Mouse (Mus musculus): ENCODE data around the gene Aldh16a1.
"Not testable (repeated sequence)": the region's sequence is repeated elsewhere in the genome, so short reads cannot be mapped to it uniquely, and the experiment has no call there.

Aldh16a1 gene

DNA sequence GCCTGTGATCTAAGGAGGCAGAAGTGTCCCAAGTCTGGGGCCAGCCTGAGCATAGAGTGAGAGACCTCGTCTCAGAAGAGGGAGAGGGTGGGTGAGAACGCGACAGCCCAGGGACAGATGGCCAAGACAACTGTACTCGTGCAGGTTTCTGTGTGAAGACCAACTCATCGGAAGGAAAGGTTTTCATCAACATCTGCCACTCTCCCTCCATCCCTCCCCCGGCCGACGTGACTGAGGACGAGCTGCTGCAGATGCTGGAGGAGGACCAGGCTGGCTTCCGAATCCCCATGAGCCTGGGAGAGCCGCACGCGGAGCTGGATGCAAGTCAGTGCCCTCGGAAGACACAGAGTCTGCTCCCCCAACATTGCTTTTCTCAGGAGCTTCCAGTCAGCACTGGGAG lies 3.1 kb upstream of the Aldh16a1 start:
- no peak for DNase-seq (ENCODE audit: low read depth, low spot score)

DNA sequence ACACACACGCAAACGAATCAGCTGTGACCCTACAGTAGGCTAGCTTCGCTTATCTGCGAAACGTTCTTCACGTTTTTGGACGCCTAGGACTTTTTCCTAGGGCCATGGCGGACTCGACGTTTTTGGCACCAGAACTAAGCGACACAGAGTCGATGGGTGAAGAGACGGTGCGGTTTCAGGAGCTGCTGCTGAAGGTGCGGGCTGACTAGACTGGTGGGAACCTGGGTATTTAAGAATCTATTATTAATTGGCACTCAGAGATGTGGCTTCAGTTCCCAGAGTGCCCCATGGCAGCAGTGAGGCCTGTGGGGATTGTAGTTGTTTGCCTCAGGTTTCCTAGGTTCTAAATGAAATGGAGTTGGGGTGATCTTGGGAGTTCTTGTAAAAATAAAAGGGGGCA lies 1.8 kb upstream of the Aldh16a1 start:
- DNase-seq (ENCODE audit: low read depth, low spot score): no peak

DNA sequence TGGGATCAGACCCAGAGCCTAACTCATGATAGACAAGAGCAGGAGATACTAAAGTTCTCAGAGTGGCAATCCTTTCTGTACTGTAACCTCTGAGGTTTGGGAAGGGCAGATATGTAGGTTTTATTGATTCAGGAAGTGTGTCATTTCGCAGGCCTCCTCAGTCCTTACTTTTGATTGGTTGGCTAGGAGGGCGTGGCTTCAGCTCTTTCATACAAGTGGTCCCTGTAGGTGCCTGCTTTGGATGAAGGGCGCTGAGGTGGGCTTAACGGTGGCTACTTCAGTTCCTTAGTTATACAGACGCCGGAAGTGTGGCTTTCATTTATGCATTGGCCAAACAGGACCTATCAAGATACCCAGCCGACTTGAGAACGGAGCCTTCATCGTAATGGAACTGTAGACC lies 1.2 kb upstream of the Aldh16a1 start:
- DNase-seq (ENCODE audit: low read depth, low spot score): no peak

DNA sequence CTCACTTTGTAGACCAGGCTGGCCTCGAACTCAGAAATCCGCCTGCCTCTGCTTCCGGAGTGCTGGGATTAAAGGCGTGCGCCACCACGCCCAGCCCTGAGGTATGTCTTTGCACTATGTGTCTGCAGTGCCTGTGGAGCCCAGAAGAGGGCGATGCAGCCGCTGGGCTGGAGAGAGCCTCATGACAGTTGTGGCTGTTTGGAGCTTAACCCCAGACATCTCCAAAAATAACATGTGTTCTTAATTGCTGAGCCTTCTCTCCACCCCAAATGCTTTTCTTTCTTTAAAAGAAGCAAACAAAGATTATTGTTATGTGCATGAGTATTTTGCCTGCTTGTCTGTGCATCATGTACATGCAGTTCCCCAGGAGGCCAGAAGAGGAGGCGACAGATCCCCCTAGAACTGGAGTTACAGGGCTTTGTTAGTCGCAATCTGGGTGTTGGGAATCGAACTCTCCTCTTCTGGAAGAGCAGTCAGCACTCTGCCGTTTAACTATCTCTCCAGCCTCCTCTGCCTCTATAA lies 670 bp upstream of the Aldh16a1 start:
- no peak for DNase-seq (ENCODE audit: low read depth, low spot score)

DNA sequence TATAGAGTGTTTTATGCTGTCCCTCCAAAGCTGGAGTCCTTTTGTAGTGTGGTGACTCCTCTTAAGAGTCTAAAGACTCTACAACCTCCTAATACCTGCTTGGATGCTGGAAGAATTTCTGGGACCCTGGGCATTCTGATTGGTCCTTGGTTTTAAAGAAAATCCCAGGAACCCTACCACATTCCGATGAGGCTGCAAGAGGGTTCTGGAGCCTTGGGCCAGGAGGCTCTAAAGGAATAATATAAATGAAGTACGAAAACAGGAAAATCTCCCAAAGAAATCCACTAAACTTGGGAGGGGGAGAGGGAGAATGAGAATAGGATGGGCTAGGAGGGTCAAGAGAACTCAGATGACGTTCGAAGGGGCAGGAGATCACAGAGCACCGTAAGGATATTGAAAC lies 798 bp downstream of the Aldh16a1 start:
- DNase-seq (ENCODE audit: low read depth, low spot score): no peak

GRCm38 (mm10) chr7:45153052-45153451 lies 1.3 kb downstream of the Aldh16a1 start:
- DNase-seq (ENCODE audit: low read depth, low spot score): not testable (repeated sequence)

GRCm38 (mm10) chr7:45151303-45151702 lies 3.1 kb downstream of the Aldh16a1 start:
- no peak for DNase-seq (ENCODE audit: low read depth, low spot score)

DNA sequence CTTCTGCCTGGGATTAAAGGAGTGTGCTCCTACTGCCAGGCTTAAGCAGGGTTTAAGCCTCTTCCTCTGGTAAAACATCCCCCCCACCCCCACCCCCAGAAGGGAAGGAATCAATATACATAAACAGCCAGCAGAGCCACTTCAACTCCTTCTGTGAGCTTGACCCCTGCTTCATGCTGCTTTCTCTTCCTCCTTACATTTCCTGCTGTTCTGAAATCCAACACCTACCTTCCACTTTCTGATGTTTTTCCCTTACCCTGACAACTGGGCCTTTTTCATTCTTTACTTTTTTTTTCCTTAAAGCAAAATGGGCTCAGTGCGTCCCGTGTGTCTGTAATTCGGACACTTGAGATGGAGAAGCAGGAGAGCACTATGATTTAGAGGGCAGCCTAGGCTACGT lies 4.1 kb downstream of the Aldh16a1 start:
- DNase-seq (ENCODE audit: low read depth, low spot score): no peak

GRCm38 (mm10) chr7:45149545-45149944 lies 4.8 kb downstream of the Aldh16a1 start:
- no peak for DNase-seq (ENCODE audit: low read depth, low spot score)

GRCm38 (mm10) chr7:45148534-45149098 lies 5.8 kb downstream of the Aldh16a1 start:
- no peak for DNase-seq (ENCODE audit: low read depth, low spot score)

GRCm38 (mm10) chr7:45147899-45148298 lies 6.5 kb downstream of the Aldh16a1 start:
- no peak for DNase-seq (ENCODE audit: low read depth, low spot score)

- no peak for DNase-seq (ENCODE audit: low read depth, low spot score)
Measured at GRCm38 (mm10) chr7:45147267-45147666, 7.1 kb downstream of the Aldh16a1 start.

DNA sequence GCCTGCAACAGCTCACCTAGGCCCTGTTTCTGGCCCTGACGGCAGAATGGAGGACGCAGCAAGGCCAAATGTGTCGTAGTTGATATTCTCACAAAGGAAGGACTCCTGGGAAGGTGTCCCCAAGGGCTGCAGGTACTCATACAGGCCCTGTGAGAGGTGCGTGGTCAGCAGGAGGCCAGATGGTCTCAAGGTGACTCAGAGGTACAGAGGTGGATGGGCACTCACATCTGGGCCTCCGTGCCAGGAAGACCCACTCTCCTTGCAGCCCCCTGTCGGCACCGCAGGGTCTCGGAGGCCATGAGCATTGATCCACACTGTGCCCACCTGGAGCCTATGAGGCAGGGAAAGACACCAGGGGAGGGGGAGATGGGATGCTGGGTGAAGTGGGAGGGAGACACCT lies 8.9 kb downstream of the Aldh16a1 start:
- DNase-seq (ENCODE audit: low read depth, low spot score): no peak

DNA sequence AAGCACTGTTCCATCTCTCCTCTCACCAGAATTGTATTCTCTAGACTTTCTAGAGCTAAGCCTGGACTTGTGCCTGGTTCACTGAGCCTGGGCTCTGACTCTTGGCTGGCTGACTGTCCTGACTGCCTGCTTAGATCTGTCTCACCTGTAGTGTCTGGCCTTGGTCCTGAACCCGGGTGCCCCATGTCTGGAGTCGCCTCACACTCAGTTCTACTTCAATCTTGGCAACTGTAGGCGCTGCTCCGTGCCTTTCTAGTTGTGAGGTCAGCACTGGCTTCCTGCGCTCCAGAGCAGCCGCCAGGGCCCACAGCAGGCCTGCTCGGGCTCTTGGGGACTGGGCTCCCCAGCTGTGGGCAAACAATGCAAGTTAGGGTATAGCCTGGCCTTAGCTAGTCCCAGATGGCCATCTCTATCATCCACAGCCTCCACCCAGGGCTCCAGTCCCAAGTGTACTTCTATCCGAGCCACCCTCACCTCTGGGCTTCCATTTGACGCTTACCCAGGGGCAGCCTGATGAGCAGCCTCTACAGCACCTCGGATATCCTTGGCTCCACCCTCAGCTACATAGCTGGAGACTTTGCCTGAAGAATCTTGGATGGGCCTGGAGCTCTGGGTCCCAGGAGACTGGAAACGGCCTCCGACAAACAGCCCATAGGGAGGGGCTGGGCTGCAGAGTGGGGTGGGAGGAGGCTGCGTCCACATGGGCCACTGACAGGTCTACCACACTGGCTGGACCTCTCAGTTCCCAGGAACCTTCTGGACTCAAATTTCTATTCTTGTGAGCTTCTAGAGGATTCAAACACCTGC lies 9.8 kb downstream of the Aldh16a1 start:
- DNase-seq (ENCODE audit: low read depth, low spot score): no peak

DNA sequence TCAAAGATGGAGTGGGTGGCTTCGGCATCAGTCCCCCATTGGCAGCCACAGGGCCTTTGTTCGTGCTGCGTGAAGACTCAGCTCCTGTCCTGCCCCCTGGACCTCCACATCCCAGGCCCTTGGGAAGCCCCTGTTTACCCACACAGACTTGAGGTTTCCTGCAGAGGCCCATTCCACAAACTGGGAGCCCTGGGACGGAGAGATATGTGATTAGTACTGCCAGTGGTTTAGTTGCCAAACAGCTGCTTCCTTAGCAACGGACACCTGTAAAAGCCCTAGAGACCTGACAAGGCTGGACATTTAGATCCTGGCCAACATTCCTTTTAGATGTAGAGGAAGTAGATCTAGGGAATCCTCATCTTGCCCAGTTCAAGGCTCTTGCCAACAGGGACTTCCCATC lies 12.5 kb downstream of the Aldh16a1 start:
- no peak for DNase-seq (ENCODE audit: low read depth, low spot score)

DNA sequence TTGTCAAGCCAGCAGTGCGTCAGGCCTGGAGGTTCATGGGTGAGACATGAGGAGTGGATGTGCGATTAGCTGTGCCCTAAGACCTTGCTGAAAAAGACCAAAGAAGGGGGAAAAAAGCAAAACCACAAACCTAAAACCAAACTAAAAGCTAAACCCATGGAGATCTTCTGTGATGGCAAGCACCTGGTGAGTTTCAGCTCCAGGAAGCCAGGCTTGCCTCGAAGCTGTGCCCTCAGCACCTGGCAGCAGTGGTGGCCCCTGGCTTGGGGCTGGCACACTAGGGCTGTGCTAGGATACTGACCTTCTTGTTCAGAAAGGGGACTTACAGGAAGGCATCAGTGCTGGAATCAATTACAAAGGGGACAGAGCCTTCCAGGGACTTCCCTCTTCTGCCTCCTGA lies 13.1 kb downstream of the Aldh16a1 start:
- DNase-seq (ENCODE audit: low read depth, low spot score): no peak

GRCm38 (mm10) chr7:45139904-45140723 lies 14.3 kb downstream of the Aldh16a1 start:
- no peak for DNase-seq (ENCODE audit: low read depth, low spot score)

DNA sequence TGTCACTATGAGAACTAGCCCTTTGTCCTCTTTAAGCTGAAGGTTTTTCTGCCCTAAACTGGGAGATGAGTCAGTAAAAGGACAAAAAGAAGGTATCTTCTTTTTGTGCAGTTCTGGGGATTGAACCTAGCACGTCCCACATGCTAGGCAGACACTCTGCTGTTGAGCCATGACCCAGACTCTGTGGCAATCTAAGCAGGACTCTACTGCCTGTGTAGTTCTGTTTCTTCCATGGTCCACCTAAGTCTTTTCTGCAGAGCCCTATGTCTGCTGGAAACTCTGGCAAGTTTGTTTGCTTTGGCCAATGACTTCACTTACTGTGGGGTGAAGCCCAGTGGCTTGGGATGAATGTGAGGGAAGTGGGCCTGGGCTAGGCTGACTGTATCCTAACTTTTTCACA lies 16.0 kb downstream of the Aldh16a1 start:
- DNase-seq (ENCODE audit: low read depth, low spot score): no peak

GRCm38 (mm10) chr7:45137171-45138006 lies 17.0 kb downstream of the Aldh16a1 start:
- no peak for DNase-seq (ENCODE audit: low read depth, low spot score)

GRCm38 (mm10) chr7:45135993-45136567 lies 18.3 kb downstream of the Aldh16a1 start, which contains the start of the genes Gm45713 and Flt3l:
Gm45713 (minus strand) TSS chr7:45136231.
Flt3l (minus strand) TSS chr7:45136432.
- peak; percentile 84 for DNase-seq (ENCODE audit: low read depth, low spot score)

DNA sequence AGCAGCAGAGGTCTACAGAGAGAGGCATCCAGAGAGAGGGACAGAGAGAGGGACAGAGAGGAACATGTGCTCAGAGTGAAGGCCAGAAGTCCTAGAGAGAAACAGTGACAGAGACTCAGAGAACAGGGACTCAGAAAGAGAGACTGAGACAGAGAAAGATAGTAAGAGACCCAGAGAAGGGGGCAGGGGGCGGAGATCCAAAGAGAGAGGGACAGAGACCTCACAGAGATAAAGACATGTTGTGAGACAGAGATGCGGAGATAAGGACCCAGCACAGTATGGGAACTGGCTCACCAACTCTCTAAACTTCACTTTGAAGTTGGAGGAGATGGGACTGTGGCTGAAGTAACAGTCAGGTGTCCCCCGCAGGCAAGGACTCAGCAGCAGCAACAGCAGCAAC lies 19.0 kb downstream of the Aldh16a1 start:
- no peak for DNase-seq (ENCODE audit: low read depth, low spot score)
